ENCODE assay signal across 7 mouse cellular contexts in genomic region chr9:21616232-21616781, GRCm38 (mm10). TPM values are rescaled to one million over a fixed set of nuclear protein-coding genes. Genes with fewer than 3 reads are reported as not detected.
DNase-seq lines count a peak whose midpoint lies in the region; ATAC-seq and TF ChIP-seq lines count a peak whose summit lies in the region.

No protein-coding gene starts in this region.

- under 1% methylated on average over 57 of the region's 57 CpGs for WGBS in bone marrow, adult 2 months
- 1% methylated on average over 26 of the region's 57 CpGs for WGBS in embryonic facial prominence, embryonic 14.5 days
- 0% methylated on average over 53 of the region's 57 CpGs for WGBS in kidney, embryonic 14.5 days
- under 1% methylated on average over 44 of the region's 57 CpGs for WGBS in limb, embryonic 14.5 days
- 0% methylated on average over 53 of the region's 57 CpGs for whole genome bisulfite sequencing in midbrain, embryonic 15.5 days
- WGBS in spleen, adult 2 months: under 1% methylated on average over 56 of the region's 57 CpGs

- H3K4me2 ChIP-seq in embryonic facial prominence, embryonic 14.5 days (ENCODE audit: low read depth, low read length): peak overlapping the region; percentile 60
- peak overlapping the region; percentile 53 for H3K4me2 ChIP-seq in kidney, embryonic 14.5 days (replicated peaks; ENCODE audit: low read depth, low read length)
- peak overlapping the region; percentile 66 for H3K4me2 ChIP-seq in limb, embryonic 14.5 days (replicated peaks; ENCODE audit: low read depth, low read length, severe bottlenecking)
- peak overlapping the region; percentile 61 for H3K4me2 ChIP-seq in midbrain, embryonic 15.5 days

- ATAC-seq in embryonic facial prominence, embryonic 14.5 days (ENCODE audit: low read depth): peak; percentile 81
- ATAC-seq in kidney, embryonic 14.5 days (ENCODE audit: low FRiP score, low TSS enrichment): peak; percentile 79
- peak; percentile 77 for ATAC-seq in limb, embryonic 14.5 days (ENCODE audit: low FRiP score, low read depth)
- peak; percentile 86 for ATAC-seq in midbrain, embryonic 15.5 days (replicated peaks)

- H3K36me3 ChIP-seq in embryonic facial prominence, embryonic 14.5 days (ENCODE audit: control insufficient read depth, insufficient read depth, low read length): 0 out of 2 replicates have a peak, but pooled peaks cover 11% of the 10 kb centered on the region
- peaks cover 3% of the 10 kb centered on the region; the same call in 1 of the 2 replicates for H3K36me3 ChIP-seq in kidney, embryonic 14.5 days (ENCODE audit: control insufficient read depth, insufficient read depth, low read length)
- H3K36me3 ChIP-seq in limb, embryonic 14.5 days (ENCODE audit: control insufficient read depth, insufficient read depth, low read length): peaks cover 11% of the 10 kb centered on the region
- H3K36me3 ChIP-seq in midbrain, embryonic 15.5 days (replicated peaks): no peaks in the 10 kb centered on the region
- no peaks in the 10 kb centered on the region for H3K36me3 ChIP-seq in spleen, adult 2 months (ENCODE audit: control insufficient read depth, insufficient read depth, low read length)

- DNase-seq in embryonic facial prominence, embryonic 14.5 days (ENCODE audit: low spot score): peak; percentile 91
- DNase-seq in heart, adult 9 months (ENCODE audit: low spot score in 2 of 2): peak; percentile 87 to 89
- peak; percentile 89 for DNase-seq in limb, embryonic 14.5 days (ENCODE audit: low spot score)
- peak; percentile 54 to 88 for DNase-seq in spleen, adult 2 months (ENCODE audit: low read depth in 1 of 2, low spot score in 2 of 2)

- peak overlapping the region; percentile 89 for H3K4me3 ChIP-seq in bone marrow, adult 2 months (replicated peaks; ENCODE audit: control insufficient read depth, low read depth, low read length)
- peak overlapping the region; percentile 84 for H3K4me3 ChIP-seq in embryonic facial prominence, embryonic 14.5 days (ENCODE audit: low read depth, low read length)
- peak overlapping the region; percentile 83 for H3K4me3 ChIP-seq in kidney, embryonic 14.5 days (ENCODE audit: low read length)
- peak overlapping the region; percentile 82 for H3K4me3 ChIP-seq in limb, embryonic 14.5 days (replicated peaks; ENCODE audit: low read length)
- H3K4me3 ChIP-seq in midbrain, embryonic 15.5 days: peak overlapping the region; percentile 73
- H3K4me3 ChIP-seq in spleen, adult 2 months (ENCODE audit: extremely low read depth, insufficient read depth, insufficient read length): peak overlapping the region; percentile 90

- H3K9ac ChIP-seq in embryonic facial prominence, embryonic 14.5 days (ENCODE audit: low read depth, low read length): peak overlapping the region; percentile 87
- H3K9ac ChIP-seq in kidney, embryonic 14.5 days (ENCODE audit: low read depth, low read length): peak overlapping the region; percentile 93
- peak overlapping the region; percentile 90 for H3K9ac ChIP-seq in limb, embryonic 14.5 days (ENCODE audit: low read depth, low read length, severe bottlenecking)
- H3K9ac ChIP-seq in midbrain, embryonic 15.5 days: peak overlapping the region; percentile 91

- H3K9me3 ChIP-seq in embryonic facial prominence, embryonic 14.5 days (ENCODE audit: control insufficient read depth, low read length): no peaks in the 10 kb centered on the region
- no peaks in the 10 kb centered on the region for H3K9me3 ChIP-seq in kidney, embryonic 14.5 days (ENCODE audit: control insufficient read depth, low read length)
- no peaks in the 10 kb centered on the region for H3K9me3 ChIP-seq in limb, embryonic 14.5 days (ENCODE audit: control insufficient read depth, low read length)
- no peaks in the 10 kb centered on the region for H3K9me3 ChIP-seq in midbrain, embryonic 15.5 days

- TF ChIP-seq POLR2A in bone marrow, adult 2 months (IDR thresholded peaks at IDR 0.05; ENCODE audit: borderline replicate concordance, control insufficient read depth, low read depth, low read length): peak; percentile 66; the same call in 1 of the 2 replicates
- TF ChIP-seq POLR2A in limb, embryonic 14.5 days (IDR thresholded peaks at IDR 0.05; ENCODE audit: borderline replicate concordance, extremely low read depth, insufficient read depth, insufficient read length): peak; percentile 45; the same call in 1 of the 2 replicates
- peak; percentile 51 for TF ChIP-seq POLR2A in spleen, adult 2 months (IDR thresholded peaks at IDR 0.05; ENCODE audit: low read depth, low read length)

- TF ChIP-seq CTCF in bone marrow, adult 2 months (IDR thresholded peaks at IDR 0.05; ENCODE audit: control insufficient read depth, insufficient read depth, low read length): no peak
- no peak for TF ChIP-seq CTCF in spleen, adult 2 months (IDR thresholded peaks at IDR 0.05; ENCODE audit: extremely low read depth, insufficient read depth, insufficient read length, insufficient replicate concordance)

- peaks cover 4% of the 10 kb centered on the region; the same call in 1 of the 2 replicates for H3K4me1 ChIP-seq in bone marrow, adult 2 months (ENCODE audit: control insufficient read depth, insufficient read depth, low read length)
- H3K4me1 ChIP-seq in embryonic facial prominence, embryonic 14.5 days (ENCODE audit: control insufficient read depth, insufficient read depth, low read length): peaks cover 18% of the 10 kb centered on the region; the same call in 1 of the 2 replicates
- peaks cover 9% of the 10 kb centered on the region; the same call in 1 of the 2 replicates for H3K4me1 ChIP-seq in kidney, embryonic 14.5 days (ENCODE audit: control insufficient read depth, insufficient read depth, low read length)
- peaks cover 12% of the 10 kb centered on the region; the same call in 1 of the 2 replicates for H3K4me1 ChIP-seq in limb, embryonic 14.5 days (ENCODE audit: control insufficient read depth, insufficient read depth, low read length)
- peaks cover 37% of the 10 kb centered on the region for H3K4me1 ChIP-seq in midbrain, embryonic 15.5 days
- H3K4me1 ChIP-seq in spleen, adult 2 months (ENCODE audit: control insufficient read depth, insufficient read depth, insufficient read length): peaks cover 4% of the 10 kb centered on the region

- no peaks in the 10 kb centered on the region for H3K27me3 ChIP-seq in embryonic facial prominence, embryonic 14.5 days (replicated peaks; ENCODE audit: control insufficient read depth, insufficient read depth, low read length)
- H3K27me3 ChIP-seq in kidney, embryonic 14.5 days (ENCODE audit: control insufficient read depth, insufficient read depth, low read length): no peaks in the 10 kb centered on the region
- H3K27me3 ChIP-seq in limb, embryonic 14.5 days (ENCODE audit: control insufficient read depth, insufficient read depth, low read length): no peaks in the 10 kb centered on the region
- no peaks in the 10 kb centered on the region for H3K27me3 ChIP-seq in midbrain, embryonic 15.5 days (replicated peaks)
- H3K27me3 ChIP-seq in spleen, adult 2 months (ENCODE audit: control insufficient read depth, insufficient read depth, low read length): no peaks in the 10 kb centered on the region

- peak overlapping the region; percentile 97 for H3K27ac ChIP-seq in bone marrow, adult 2 months (ENCODE audit: control insufficient read depth, insufficient read depth, low read depth, low read length, poor library complexity)
- peak overlapping the region; percentile 96 for H3K27ac ChIP-seq in embryonic facial prominence, embryonic 14.5 days (replicated peaks; ENCODE audit: low read depth, low read length)
- peak overlapping the region; percentile 98 for H3K27ac ChIP-seq in kidney, embryonic 14.5 days (ENCODE audit: low read depth, low read length)
- H3K27ac ChIP-seq in limb, embryonic 14.5 days (replicated peaks; ENCODE audit: low read depth, low read length): peak overlapping the region; percentile 97
- peak overlapping the region; percentile 98 for H3K27ac ChIP-seq in midbrain, embryonic 15.5 days
- H3K27ac ChIP-seq in spleen, adult 2 months (ENCODE audit: insufficient read depth, low read length): peak overlapping the region; percentile 97

RNA-seq across cellular contexts. Expression of gene Smarca4, which starts 0.3 kb away (rescaled TPM):
- polyA plus RNA-seq in bone marrow, adult 2 months (2011; ENCODE audit: insufficient read depth, insufficient read length, low replicate concordance, missing spikeins): 45.4 and 66.3 TPM in 2 replicates
- polyA plus RNA-seq in embryonic facial prominence, embryonic 14.5 days (2014; fragmentation: Nextera tagmentation; extraction: Ambion mirVana): 70.9 and 82.0 TPM in 2 replicates
- polyA plus RNA-seq in kidney, embryonic 14.5 days (2014; fragmentation: Nextera tagmentation; extraction: Ambion mirVana): 105 and 125 TPM in 2 replicates
- polyA plus RNA-seq in limb, embryonic 14.5 days (2012; rRNA removed): 94.4 and 94.8 TPM in 2 replicates
- 81.1 and 90.4 TPM in 2 replicates for polyA plus RNA-seq in limb, embryonic 14.5 days (2014; fragmentation: Nextera tagmentation; extraction: Ambion mirVana)
- 158 and 163 TPM in 2 replicates for polyA plus RNA-seq in midbrain, embryonic 15.5 days (2015; fragmentation: Nextera tagmentation; extraction: Ambion mirVana)
- polyA plus RNA-seq in spleen, adult 2 months (2012; rRNA removed): 30.2 and 44.3 TPM in 2 replicates

RNA-seq across cellular contexts. Expression of gene Yipf2, which starts 23.7 kb away (rescaled TPM):
- 4.8 and 5.0 TPM in 2 replicates for polyA plus RNA-seq in bone marrow, adult 2 months (2011; ENCODE audit: insufficient read depth, insufficient read length, low replicate concordance, missing spikeins)
- polyA plus RNA-seq in embryonic facial prominence, embryonic 14.5 days (2014; fragmentation: Nextera tagmentation; extraction: Ambion mirVana): 16.0 and 18.2 TPM in 2 replicates
- polyA plus RNA-seq in kidney, embryonic 14.5 days (2014; fragmentation: Nextera tagmentation; extraction: Ambion mirVana): 23.4 and 24.0 TPM in 2 replicates
- 19.6 and 24.0 TPM in 2 replicates for polyA plus RNA-seq in limb, embryonic 14.5 days (2012; rRNA removed)
- 18.1 and 23.6 TPM in 2 replicates for polyA plus RNA-seq in limb, embryonic 14.5 days (2014; fragmentation: Nextera tagmentation; extraction: Ambion mirVana)
- polyA plus RNA-seq in midbrain, embryonic 15.5 days (2015; fragmentation: Nextera tagmentation; extraction: Ambion mirVana): 27.0 and 29.2 TPM in 2 replicates
- 22.0 and 29.0 TPM in 2 replicates for polyA plus RNA-seq in spleen, adult 2 months (2012; rRNA removed)

RNA-seq across cellular contexts. Expression of gene Timm29, which starts 23.8 kb away (rescaled TPM):
- 10.4 and 11.6 TPM in 2 replicates for polyA plus RNA-seq in bone marrow, adult 2 months (2011; ENCODE audit: insufficient read depth, insufficient read length, low replicate concordance, missing spikeins)
- 41.5 and 42.3 TPM in 2 replicates for polyA plus RNA-seq in embryonic facial prominence, embryonic 14.5 days (2014; fragmentation: Nextera tagmentation; extraction: Ambion mirVana)
- polyA plus RNA-seq in kidney, embryonic 14.5 days (2014; fragmentation: Nextera tagmentation; extraction: Ambion mirVana): 27.0 and 41.3 TPM in 2 replicates
- 35.5 and 40.8 TPM in 2 replicates for polyA plus RNA-seq in limb, embryonic 14.5 days (2012; rRNA removed)
- 39.8 and 43.0 TPM in 2 replicates for polyA plus RNA-seq in limb, embryonic 14.5 days (2014; fragmentation: Nextera tagmentation; extraction: Ambion mirVana)
- 68.0 and 68.8 TPM in 2 replicates for polyA plus RNA-seq in midbrain, embryonic 15.5 days (2015; fragmentation: Nextera tagmentation; extraction: Ambion mirVana)
- polyA plus RNA-seq in spleen, adult 2 months (2012; rRNA removed): 14.9 and 17.6 TPM in 2 replicates

Comparison
In these comparisons a context has a peak if more than half of its experiments do, and no peak if none do; other contexts are left out.
1. Peak in every context shown above with its lines: DNase-seq, ATAC-seq, H3K4me3 ChIP-seq and H3K27ac ChIP-seq.